Mouse (Mus musculus): Measurements from ENCODE around the gene Klf9. TPM values are rescaled to one million over a fixed set of nuclear protein-coding genes. Genes with fewer than 3 reads are reported as not detected.

The Klf9 gene
- total and polyA plus RNA-seq, 2 experiments from 2014 or later, result 10.5 to 19.1 TPM

- no peak for TF ChIP-seq CTCF (IDR thresholded peaks at IDR 0.05; ENCODE audit: low read depth)
- H3K27ac ChIP-seq, result no peak overlapping the region
- no peak overlapping the region for H3K9ac ChIP-seq (replicated peaks; ENCODE audit: low read length)
- H3K9me3 ChIP-seq (ENCODE audit: low read length), result no peaks in the 10 kb centered on the region
- no peaks in the 10 kb centered on the region for H3K36me3 ChIP-seq (ENCODE audit: insufficient read depth, low read length)
- DNase-seq (ENCODE audit: low spot score) (no peak), ATAC-seq (no peak)
- no peaks in the 10 kb centered on the region for H3K4me1 ChIP-seq (ENCODE audit: insufficient read depth, low read length)
- no peak overlapping the region for H3K4me3 ChIP-seq (ENCODE audit: low read length)
- no peaks in the 10 kb centered on the region for H3K27me3 ChIP-seq (ENCODE audit: insufficient read depth, low read length)
- no peak overlapping the region for H3K4me2 ChIP-seq (ENCODE audit: low read depth, low read length)
- WGBS, result 76% methylated on average over 6 of the region's 6 CpGs
These were observed 46.7 kb downstream of the Klf9 start for GRCm38 (mm10) chr19:23187732-23188131.

GRCm38 (mm10) chr19:23188986-23189385, 48.0 kb downstream of the Klf9 start:
- DNase-seq (ENCODE audit: low spot score), result no peak
- no peaks in the 10 kb centered on the region for H3K9me3 ChIP-seq (ENCODE audit: low read length)
- 97% methylated on average over 7 of the region's 7 CpGs for WGBS
- H3K4me1 ChIP-seq (ENCODE audit: insufficient read depth, low read length), result no peaks in the 10 kb centered on the region
- TF ChIP-seq CTCF (IDR thresholded peaks at IDR 0.05; ENCODE audit: low read depth), result no peak
- no peak overlapping the region for H3K4me3 ChIP-seq (ENCODE audit: low read length)
- no peak overlapping the region for H3K9ac ChIP-seq (replicated peaks; ENCODE audit: low read length)
- H3K4me2 ChIP-seq (ENCODE audit: low read depth, low read length), result no peak overlapping the region
- ATAC-seq, result no peak
- no peaks in the 10 kb centered on the region for H3K36me3 ChIP-seq (ENCODE audit: insufficient read depth, low read length)
- H3K27ac ChIP-seq, result no peak overlapping the region
- no peaks in the 10 kb centered on the region for H3K27me3 ChIP-seq (ENCODE audit: insufficient read depth, low read length)

DNA sequence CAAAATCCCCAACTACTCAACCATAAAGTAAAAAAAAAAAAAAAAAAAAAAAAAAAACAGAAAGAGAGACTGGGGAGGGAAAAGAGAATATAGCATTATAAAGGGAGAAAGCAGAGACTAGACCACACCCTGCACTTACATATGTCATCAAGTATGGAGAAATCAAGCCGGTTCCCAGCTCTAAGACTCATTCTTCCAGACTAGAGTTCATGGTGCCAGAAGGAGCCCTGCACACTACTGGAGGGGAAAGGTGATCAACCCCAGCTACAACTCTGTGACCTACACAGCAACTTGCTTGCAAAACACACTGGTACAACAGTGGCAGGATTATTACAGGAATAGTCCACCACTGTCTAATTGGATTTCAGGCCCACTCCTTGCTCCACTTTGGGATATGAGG, 48.7 kb downstream of the Klf9 start:
- no peaks in the 10 kb centered on the region for H3K27me3 ChIP-seq (ENCODE audit: insufficient read depth, low read length)
- ATAC-seq, result no peak
- TF ChIP-seq CTCF (IDR thresholded peaks at IDR 0.05; ENCODE audit: low read depth), result no peak
- H3K27ac ChIP-seq, result no peak overlapping the region
- no peak overlapping the region for H3K4me2 ChIP-seq (ENCODE audit: low read depth, low read length)
- no peak overlapping the region for H3K4me3 ChIP-seq (ENCODE audit: low read length)
- H3K36me3 ChIP-seq (ENCODE audit: insufficient read depth, low read length), result no peaks in the 10 kb centered on the region
- no peaks in the 10 kb centered on the region for H3K9me3 ChIP-seq (ENCODE audit: low read length)
- H3K4me1 ChIP-seq (ENCODE audit: insufficient read depth, low read length), result no peaks in the 10 kb centered on the region
- no peak for DNase-seq (ENCODE audit: low spot score)
- H3K9ac ChIP-seq (replicated peaks; ENCODE audit: low read length), result no peak overlapping the region
- WGBS, result 90% methylated on average over 1 of the region's 1 CpGs

- Histone ChIP-seq H3K9ac (replicated peaks; ENCODE audit: low read length) (no peak overlapping the region), H3K27ac (no peak overlapping the region), H3K4me3 (ENCODE audit: low read length) (no peak overlapping the region), H3K36me3 (ENCODE audit: insufficient read depth, low read length) (no peaks in the 10 kb centered on the region), H3K4me2 (ENCODE audit: low read depth, low read length) (no peak overlapping the region), H3K27me3 (ENCODE audit: insufficient read depth, low read length) (no peaks in the 10 kb centered on the region), H3K4me1 (ENCODE audit: insufficient read depth, low read length) (no peaks in the 10 kb centered on the region), H3K9me3 (ENCODE audit: low read length) (no peaks in the 10 kb centered on the region)
- WGBS, result 84% methylated on average over 6 of the region's 6 CpGs
- DNase-seq (ENCODE audit: low spot score), result no peak
- no peak for ATAC-seq
- no peak for TF ChIP-seq CTCF (IDR thresholded peaks at IDR 0.05; ENCODE audit: low read depth)
These were observed 50.5 kb downstream of the Klf9 start for GRCm38 (mm10) chr19:23191486-23191885.

DNA sequence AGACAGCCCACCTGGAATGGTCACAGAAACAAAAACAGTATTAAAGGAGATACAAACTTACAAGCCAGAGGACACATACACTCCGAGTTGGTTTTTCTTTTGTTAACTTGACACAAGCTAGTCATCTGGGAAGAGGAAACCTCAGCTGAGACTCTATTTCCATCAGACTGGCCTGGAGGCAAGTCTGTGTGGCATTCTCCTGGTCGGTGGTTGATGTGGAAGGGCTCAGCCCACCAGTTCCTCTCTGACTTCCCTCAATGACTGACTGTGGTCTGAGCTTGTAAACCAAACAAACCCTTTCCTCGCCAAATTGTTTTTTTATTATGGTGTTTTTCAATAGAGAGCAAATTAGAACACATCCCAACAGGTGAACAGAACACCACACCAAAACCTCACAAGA, 52.0 kb downstream of the Klf9 start:
- no peak for ATAC-seq
- Histone ChIP-seq H3K9ac (replicated peaks; ENCODE audit: low read length) (no peak overlapping the region), H3K4me2 (ENCODE audit: low read depth, low read length) (no peak overlapping the region), H3K4me1 (ENCODE audit: insufficient read depth, low read length) (no peaks in the 10 kb centered on the region), H3K36me3 (ENCODE audit: insufficient read depth, low read length) (no peaks in the 10 kb centered on the region), H3K9me3 (ENCODE audit: low read length) (no peaks in the 10 kb centered on the region), H3K27me3 (ENCODE audit: insufficient read depth, low read length) (no peaks in the 10 kb centered on the region), H3K4me3 (ENCODE audit: low read length) (no peak overlapping the region), H3K27ac (no peak overlapping the region)
- TF ChIP-seq CTCF (IDR thresholded peaks at IDR 0.05; ENCODE audit: low read depth), result no peak
- DNase-seq (ENCODE audit: low spot score), result no peak
- 76% methylated on average over 3 of the region's 3 CpGs for WGBS

- Histone ChIP-seq H3K27me3 (ENCODE audit: insufficient read depth, low read length) (no peaks in the 10 kb centered on the region), H3K4me3 (ENCODE audit: low read length) (no peak overlapping the region), H3K27ac (no peak overlapping the region), H3K9ac (replicated peaks; ENCODE audit: low read length) (no peak overlapping the region), H3K4me2 (ENCODE audit: low read depth, low read length) (no peak overlapping the region), H3K36me3 (ENCODE audit: insufficient read depth, low read length) (peaks cover 17% of the 10 kb centered on the region; the same call in 1 of the 2 replicates), H3K9me3 (ENCODE audit: low read length) (no peaks in the 10 kb centered on the region), H3K4me1 (ENCODE audit: insufficient read depth, low read length) (no peaks in the 10 kb centered on the region)
- ATAC-seq (no peak), DNase-seq (ENCODE audit: low spot score) (no peak)
- TF ChIP-seq CTCF (IDR thresholded peaks at IDR 0.05; ENCODE audit: low read depth), result no peak
- 97% methylated on average over 5 of the region's 5 CpGs for WGBS
These were observed 61.1 kb downstream of the Klf9 start for GRCm38 (mm10) chr19:23202106-23202505.

DNA sequence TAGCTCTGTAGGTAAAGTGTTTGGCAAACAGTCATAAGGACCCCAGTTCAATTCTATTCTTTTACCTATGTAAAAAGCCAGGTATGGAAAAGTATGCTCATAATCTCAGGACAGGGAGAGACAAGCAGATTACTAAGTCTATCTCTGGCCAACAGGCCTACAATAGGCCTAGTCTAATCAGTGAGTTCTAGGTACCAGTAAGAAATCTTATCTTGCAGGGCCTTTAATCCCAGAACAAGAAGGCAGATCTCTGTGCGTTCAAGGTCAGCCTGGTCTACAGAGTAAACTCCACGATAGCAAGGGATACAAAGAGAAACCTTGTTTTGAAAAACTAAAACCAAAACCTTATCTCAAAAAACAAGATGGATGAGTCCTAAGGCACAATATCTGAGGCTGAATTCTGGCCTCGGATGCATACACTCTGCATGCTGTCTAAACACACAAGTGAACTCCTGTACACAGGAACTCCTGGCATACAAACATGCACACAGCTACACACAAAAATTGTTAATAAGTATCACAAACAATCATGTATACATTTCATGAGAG, 62.6 kb downstream of the Klf9 start:
- DNase-seq (ENCODE audit: low spot score) (no peak), ATAC-seq (no peak)

More for the DNA sequence above, 62.6 kb downstream of the Klf9 start:
- H3K4me3 ChIP-seq (ENCODE audit: low read length), result no peak overlapping the region
- H3K4me2 ChIP-seq (ENCODE audit: low read depth, low read length), result no peak overlapping the region
- TF ChIP-seq CTCF (IDR thresholded peaks at IDR 0.05; ENCODE audit: low read depth), result no peak
- H3K9me3 ChIP-seq (ENCODE audit: low read length), result no peaks in the 10 kb centered on the region
- peaks cover 17% of the 10 kb centered on the region; the same call in 1 of the 2 replicates for H3K36me3 ChIP-seq (ENCODE audit: insufficient read depth, low read length)
- H3K27ac ChIP-seq, result no peak overlapping the region
- H3K9ac ChIP-seq (replicated peaks; ENCODE audit: low read length), result no peak overlapping the region
- no peaks in the 10 kb centered on the region for H3K4me1 ChIP-seq (ENCODE audit: insufficient read depth, low read length)
- WGBS, result 94% methylated on average over 3 of the region's 3 CpGs
- H3K27me3 ChIP-seq (ENCODE audit: insufficient read depth, low read length), result no peaks in the 10 kb centered on the region
